Mouse (Mus musculus) spleen, embryonic (tissue): ENCODE data around the gene Ankfn1.

Source experiments
- CTCF ChIA-PET: fragments of 350-600 bp; sonication (Branson Sonifier 250); formaldehyde crosslinking; loops from one replicate; lab custom pipeline; 2022; lab: Charles Lee

Ankfn1 gene

GRCm38 (mm10) chr11:89676922-89677321 lies 100.5 kb downstream of the Ankfn1 start:
- CTCF ChIA-PET: no interaction called here

- CTCF ChIA-PET: no interaction called here
Measured at GRCm38 (mm10) chr11:89673916-89674507, 103.4 kb downstream of the Ankfn1 start.

DNA sequence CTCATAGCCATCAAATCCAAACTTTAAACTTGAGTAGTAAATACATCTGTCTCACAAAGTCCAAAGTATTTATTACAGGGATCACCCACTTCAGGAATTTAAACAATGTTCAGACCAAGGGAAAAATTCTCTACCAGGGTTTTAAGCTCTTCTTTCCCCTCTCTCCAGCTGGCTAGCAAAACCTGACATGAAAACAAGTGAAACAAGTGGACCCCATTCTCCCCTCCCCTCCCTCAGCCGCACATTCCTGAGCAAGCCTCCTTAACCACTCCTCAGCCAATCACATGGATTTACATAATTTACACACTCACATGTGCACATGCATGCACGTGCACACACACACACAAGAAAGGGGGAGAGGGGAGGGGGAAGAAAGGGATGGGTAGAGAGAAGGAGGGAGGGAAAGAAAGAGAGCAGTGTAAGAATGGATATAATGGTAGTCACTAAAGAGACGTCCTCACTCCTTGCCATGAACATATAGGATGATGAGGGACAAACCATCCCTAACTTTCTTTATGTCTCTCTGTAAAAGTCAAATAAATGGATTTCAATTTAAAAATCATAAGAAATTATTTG lies 104.9 kb downstream of the Ankfn1 start:
- CTCF ChIA-PET: no interaction called here

GRCm38 (mm10) chr11:89665170-89665880 lies 112.1 kb downstream of the Ankfn1 start:
- CTCF ChIA-PET: no interaction called here

DNA sequence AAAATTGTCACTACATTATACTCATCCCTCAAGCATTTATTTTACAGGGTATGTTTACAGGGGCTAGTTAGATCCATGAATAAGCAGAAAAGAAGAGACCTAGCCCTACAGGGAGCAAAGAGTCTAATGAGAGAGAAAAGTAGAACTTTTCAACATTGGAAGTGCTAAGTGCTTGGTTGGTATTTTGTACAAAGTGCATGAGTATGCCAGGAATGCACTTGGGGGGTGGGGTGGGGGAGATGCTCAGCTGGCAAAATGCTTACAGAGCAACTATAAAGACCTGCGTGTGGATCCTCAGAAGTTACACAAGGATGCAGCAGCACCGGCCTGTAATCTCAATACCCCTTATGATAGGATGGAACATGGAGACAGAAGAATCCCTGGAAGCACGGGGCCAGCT lies 118.4 kb downstream of the Ankfn1 start:
- CTCF ChIA-PET: no interaction called here

- CTCF ChIA-PET: no interaction called here
Measured at GRCm38 (mm10) chr11:89656556-89656955, 120.9 kb downstream of the Ankfn1 start.

DNA sequence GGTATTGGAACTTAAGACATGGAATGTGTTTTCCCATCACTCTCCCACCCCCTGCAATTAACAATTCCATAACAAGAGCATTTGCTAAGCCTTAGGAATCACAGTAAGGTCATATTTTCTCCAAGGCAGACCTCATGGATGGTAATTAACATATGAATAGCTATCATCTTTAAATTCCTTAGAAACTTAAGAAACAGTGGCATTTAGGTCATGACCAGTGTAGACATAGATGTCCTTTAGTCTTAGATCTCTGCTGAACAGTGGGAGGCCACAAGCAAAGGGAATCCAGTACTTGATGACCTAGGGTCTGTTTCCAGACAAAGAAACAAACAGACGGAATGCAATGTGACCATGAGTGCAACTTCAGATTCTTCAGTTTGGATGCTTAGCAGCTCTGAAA lies 141.7 kb downstream of the Ankfn1 start:
- CTCF ChIA-PET: no interaction called here

DNA sequence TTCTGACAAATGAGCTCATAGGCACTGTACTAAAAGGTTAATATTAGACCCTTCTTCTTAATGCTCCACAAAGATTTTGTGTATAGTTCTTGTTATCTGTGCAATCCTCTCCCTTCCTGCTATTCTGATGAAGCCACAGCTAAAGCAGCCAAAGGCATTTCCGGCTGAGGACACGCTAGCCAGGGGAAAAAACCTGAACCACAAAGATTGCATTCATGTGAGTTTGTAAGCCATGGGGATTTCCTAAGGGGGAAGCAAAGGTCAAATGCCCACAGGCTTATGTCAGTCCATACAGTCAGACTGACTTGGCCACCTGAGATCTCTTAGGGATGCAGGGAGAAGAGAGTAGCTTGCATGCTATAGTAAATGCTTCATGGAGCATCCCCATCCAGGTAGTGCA lies 146.1 kb downstream of the Ankfn1 start:
- CTCF ChIA-PET: no interaction called here

DNA sequence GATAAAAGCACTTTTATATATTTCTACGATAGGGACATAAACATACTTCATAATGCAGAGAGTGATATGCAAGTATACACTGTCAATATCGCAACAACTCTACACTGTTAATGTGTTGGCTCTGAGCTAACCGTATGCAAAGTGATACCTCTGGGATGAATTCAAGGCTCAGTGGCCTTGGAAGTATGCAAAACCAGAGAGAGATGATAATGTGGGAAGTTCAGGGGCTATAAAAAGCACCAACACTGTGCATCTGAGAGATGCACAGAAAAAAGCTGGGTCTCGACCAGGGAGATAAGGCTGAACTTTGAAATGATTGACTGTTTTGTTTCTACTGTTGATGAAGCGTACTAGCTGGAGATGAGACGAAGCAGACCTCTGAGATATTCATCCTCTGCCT lies 148.9 kb downstream of the Ankfn1 start:
- CTCF ChIA-PET: no interaction called here

DNA sequence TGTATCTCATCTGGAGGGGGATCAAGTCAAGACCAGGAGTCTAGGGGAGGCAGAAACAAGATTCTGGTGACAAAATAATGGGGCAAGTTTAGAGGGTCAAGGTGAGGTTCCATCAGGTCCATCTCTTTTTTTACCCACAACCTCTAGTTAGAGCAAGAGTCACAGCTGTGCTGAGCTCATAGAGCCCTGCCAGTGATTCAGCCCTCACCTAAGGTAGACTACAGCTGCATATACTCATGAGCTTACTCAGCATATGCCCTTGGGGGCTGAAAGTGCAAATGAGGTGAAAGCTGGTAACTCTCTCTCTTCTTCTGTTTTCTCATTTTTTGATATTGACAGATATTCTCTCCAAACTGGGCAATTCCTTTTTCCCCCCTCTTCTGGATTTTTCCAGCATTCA lies 150.2 kb downstream of the Ankfn1 start:
- CTCF ChIA-PET: no interaction called here

GRCm38 (mm10) chr11:89623698-89624445 lies 153.6 kb downstream of the Ankfn1 start:
- CTCF ChIA-PET: no interaction called here

DNA sequence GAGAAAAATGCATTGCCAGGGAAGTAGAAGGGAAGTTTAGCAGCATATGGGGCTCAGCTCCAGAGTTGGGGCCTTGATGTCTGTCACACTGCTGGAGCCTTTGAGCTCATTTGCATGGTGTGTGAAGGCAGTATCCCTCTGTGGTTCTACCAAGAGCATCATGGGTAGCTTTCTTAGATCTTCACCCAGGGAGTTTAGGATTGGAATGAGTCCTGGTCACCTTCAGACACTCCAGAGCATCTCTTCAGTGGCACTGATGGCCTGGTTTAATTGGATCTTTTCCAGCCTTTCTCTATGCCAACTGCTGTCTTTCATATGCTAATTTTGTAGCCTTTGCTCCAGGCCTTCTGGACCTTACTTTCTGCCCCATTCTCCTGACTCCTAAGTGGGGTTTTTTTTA lies 157.5 kb downstream of the Ankfn1 start:
- CTCF ChIA-PET: no interaction called here

GRCm38 (mm10) chr11:89615806-89616205 lies 161.6 kb downstream of the Ankfn1 start:
- CTCF ChIA-PET: no interaction called here

GRCm38 (mm10) chr11:89611596-89611995 lies 165.9 kb downstream of the Ankfn1 start:
- CTCF ChIA-PET: no interaction called here

DNA sequence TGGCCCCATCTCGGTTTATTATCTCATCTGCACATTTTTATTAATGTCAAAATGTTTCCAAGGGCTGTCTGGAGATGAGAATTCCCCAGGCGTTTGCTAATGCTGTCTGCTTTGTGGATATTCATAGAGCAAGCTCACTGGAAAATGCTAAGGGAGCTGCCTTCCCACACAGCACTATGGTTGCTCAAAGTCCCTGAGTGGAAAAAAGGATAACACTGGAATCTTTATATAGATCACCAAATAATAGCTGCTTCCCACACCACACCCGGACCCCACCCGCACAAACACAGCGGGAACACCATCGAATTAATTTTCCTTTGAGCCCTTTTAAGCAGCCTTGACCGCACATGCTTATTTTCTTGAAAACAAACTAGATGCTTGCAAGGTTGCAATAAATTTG lies 169.4 kb downstream of the Ankfn1 start:
- CTCF ChIA-PET: no interaction called here

DNA sequence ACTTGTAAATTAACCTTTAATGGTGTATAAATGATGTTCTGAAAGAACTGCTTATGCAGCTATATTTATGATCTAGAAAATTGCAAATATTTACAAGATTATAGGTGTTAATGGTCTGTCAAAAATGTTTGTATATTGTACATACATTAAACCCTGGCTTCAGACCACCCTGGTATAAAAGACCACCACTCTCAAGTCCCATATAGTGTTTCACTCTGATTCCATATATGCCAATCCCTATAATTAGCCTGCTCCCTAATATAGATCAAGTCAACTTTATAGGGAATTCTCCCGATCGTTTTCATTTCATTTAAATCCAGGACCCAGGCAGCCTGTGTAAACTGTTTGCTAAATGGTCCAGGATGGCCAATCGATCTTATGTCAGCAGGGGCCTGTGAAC lies 170.2 kb downstream of the Ankfn1 start:
- CTCF ChIA-PET: no interaction called here

GRCm38 (mm10) chr11:89606346-89606745 lies 171.1 kb downstream of the Ankfn1 start:
- CTCF ChIA-PET: no interaction called here

DNA sequence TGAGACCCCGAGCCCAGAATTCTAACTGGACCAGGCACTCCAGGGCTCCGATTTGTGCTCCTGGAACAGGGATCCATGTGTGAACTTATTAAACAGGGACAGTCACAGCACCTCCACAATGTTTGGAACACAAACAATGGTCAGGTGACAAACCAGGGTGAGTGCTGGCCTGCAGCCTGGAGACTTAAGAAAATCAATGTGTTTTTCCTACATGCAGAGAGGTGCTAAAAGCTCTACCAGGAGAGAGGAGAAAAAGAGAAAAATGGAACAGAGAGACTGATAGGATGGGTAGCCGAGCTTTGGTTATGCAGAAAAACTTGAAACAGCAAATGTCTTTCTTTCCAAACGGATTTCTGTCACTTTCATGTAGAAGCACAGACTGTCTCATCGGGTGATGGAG lies 174.5 kb downstream of the Ankfn1 start:
- CTCF ChIA-PET: no interaction called here

DNA sequence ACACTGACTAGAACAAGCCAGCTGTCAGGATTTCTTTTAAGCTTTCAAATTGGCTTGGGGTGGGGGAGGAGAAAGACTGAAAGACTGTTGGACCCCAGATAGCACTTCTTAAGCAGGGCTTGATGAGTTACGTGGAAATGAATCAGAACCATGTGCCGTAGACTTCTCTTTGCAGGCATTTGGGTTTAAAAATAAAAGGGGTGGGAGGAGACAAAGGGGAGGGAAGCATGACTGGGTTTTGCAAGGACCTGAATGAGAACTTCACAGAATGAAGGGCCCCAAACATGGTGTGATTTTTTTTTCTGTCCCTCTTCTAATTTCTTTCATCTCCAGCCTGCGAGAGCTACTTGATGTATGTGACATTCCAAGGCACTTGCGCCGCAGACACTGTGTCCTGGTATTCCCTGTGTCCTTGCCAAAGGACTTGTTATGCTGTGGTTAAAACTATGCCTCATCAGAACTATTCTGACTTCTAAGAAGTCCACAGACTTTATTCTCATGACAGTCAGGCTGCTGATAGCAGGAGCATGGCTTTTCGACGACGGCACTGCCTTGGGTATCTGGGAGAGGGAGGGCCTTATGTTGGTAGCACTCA lies 176.4 kb downstream of the Ankfn1 start:
- CTCF ChIA-PET: no interaction called here

DNA sequence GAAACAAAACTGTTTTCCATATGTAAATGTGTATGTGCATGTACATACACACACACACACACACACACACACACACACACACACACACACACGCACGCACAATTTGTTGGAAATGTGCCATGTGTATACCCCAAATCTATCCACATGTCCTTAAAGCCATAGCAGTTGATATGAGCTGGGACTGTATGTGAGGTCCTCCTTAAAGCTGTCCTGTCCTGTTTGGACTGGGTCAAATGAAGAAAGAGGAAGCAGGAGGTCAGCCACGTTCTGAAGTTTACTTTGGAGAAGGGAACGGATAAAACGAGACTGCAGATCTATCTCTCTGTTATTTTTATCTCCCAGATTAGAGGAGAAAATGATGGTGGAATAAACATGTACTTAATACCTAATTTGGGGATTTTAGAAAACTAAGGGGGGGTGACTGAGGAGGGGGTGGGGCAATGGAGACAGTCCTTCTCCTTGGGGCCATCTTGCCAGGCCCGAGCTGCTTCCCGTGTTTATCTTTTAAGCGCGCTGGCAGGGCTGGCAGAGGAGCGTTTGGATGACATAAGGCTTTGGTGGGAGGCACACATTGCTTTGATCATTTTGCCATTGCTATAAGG lies 187.1 kb downstream of the Ankfn1 start:
- CTCF ChIA-PET: no interaction called here

DNA sequence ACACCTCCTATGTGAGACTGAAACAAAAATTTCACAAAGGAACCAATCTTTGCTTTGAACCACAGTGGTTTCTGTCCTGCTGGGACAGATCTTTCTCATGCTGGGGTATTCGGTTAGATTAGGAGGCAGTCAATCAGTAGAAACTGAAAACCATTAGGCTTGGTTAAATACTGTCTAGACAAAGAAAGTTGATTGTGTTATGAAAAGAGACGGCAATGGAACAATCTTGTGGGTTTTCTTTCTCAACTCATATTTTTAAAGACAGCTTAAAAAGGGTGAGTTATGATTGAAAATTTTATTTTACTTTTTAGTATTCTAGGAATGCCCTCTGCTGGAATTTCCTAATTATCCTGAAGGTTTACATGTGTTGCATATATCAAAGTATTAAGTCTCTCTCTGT lies 191.1 kb downstream of the Ankfn1 start:
- CTCF ChIA-PET: no interaction called here

DNA sequence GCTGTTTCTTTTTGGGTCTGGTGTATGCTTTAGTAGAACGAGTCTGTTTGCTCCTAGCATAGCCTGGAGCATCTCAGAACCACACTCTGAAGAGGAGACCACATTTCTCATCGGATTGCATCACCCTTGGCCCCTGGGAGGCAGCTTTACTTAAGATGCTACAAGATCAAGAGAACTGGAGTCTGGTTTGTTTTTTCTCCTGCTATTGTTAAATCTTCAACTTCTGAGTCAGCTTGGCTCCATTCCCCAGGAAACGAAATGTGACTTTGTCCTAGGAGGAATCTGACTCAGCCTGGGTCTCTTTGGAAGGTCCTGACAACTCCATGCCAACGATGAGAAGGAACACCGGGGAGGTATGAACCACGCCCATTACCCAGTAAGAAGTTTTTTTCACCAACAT lies 197.6 kb downstream of the Ankfn1 start:
- CTCF ChIA-PET: no interaction called here
